Mouse (Mus musculus) 3T3-L1 (cell line): ENCODE data around the gene Ipo5.

Experiments used
- DNase-seq: peaks from one replicate; pipeline ENCODE4 v3.0.0-alpha.2; 2015; ENCODE audit warnings: low read depth, low spot score

Ipo5 gene

GRCm38 (mm10) chr14:120921805-120922204 is 10.8 kb downstream of the Ipo5 start:
- DNase-seq, result no peak

GRCm38 (mm10) chr14:120924044-120924443 is 13.0 kb downstream of the Ipo5 start:
- no peak for DNase-seq

- peak; percentile 84 for DNase-seq
Observed at GRCm38 (mm10) chr14:120925731-120926585, 14.9 kb downstream of the Ipo5 start.

GRCm38 (mm10) chr14:120931236-120931635 is 20.2 kb downstream of the Ipo5 start:
- no peak for DNase-seq

- DNase-seq, result no peak
Observed at GRCm38 (mm10) chr14:120933624-120934023, 22.6 kb downstream of the Ipo5 start.

- no peak for DNase-seq
Observed at GRCm38 (mm10) chr14:120937102-120937501, 26.1 kb downstream of the Ipo5 start.

GRCm38 (mm10) chr14:120942803-120943202 is 31.8 kb downstream of the Ipo5 start:
- no peak for DNase-seq

- DNase-seq, result no peak
Observed at GRCm38 (mm10) chr14:120945146-120945545, 34.1 kb downstream of the Ipo5 start.

- no peak for DNase-seq
Observed at GRCm38 (mm10) chr14:120947104-120947503, 36.1 kb downstream of the Ipo5 start.

- peak; percentile 19 for DNase-seq
Observed at GRCm38 (mm10) chr14:120949002-120949401, 38.0 kb downstream of the Ipo5 start.

- no peak for DNase-seq
Observed at GRCm38 (mm10) chr14:120950068-120950467, 39.0 kb downstream of the Ipo5 start.

GRCm38 (mm10) chr14:120952434-120952833 is 41.4 kb downstream of the Ipo5 start:
- peak; percentile 27 for DNase-seq

GRCm38 (mm10) chr14:120960551-120960950 is 49.5 kb downstream of the Ipo5 start:
- DNase-seq, result no peak

GRCm38 (mm10) chr14:120960991-120961390 is 50.0 kb downstream of the Ipo5 start:
- no peak for DNase-seq

- DNase-seq, result no peak
Observed at GRCm38 (mm10) chr14:120967072-120967471, 56.0 kb downstream of the Ipo5 start.

GRCm38 (mm10) chr14:120968723-120969122 is 57.7 kb downstream of the Ipo5 start:
- DNase-seq, result peak; percentile 18

GRCm38 (mm10) chr14:120969673-120970072 is 58.6 kb downstream of the Ipo5 start:
- no peak for DNase-seq

- DNase-seq, result no peak
Observed at GRCm38 (mm10) chr14:120970637-120971036, 59.6 kb downstream of the Ipo5 start.

- DNase-seq, result peak; percentile 32
Observed at GRCm38 (mm10) chr14:120971313-120971712, 60.3 kb downstream of the Ipo5 start.

GRCm38 (mm10) chr14:120979559-120979958 is 68.5 kb downstream of the Ipo5 start:
- peak; percentile 77 for DNase-seq

- no peak for DNase-seq
Observed at GRCm38 (mm10) chr14:120989126-120989525, 78.1 kb downstream of the Ipo5 start.
